Mouse (Mus musculus) MEL (cell line): ENCODE data around the gene Ogfod2. TPM values are rescaled to one million over a fixed set of nuclear protein-coding genes. Genes with fewer than 3 reads are reported as not detected.

Experiments
- DNase-seq: peaks from one replicate; pipeline ENCODE4 v3.0.0; 2011; ENCODE audit warnings: low read depth, low spot score
- H3K27ac ChIP-seq: 2 replicates; pipeline ENCODE4 v1.5.1; 2012; ENCODE audit warnings: low read depth, mild to moderate bottlenecking, control low read depth, low read length, moderate library complexity; ENCODE audit not compliant: control insufficient read depth
- H3K27me3 ChIP-seq, 2 experiments: fragments of 150-350 bp in 1 of 2; sonication (generic) in 1 of 2; 2 replicates each; pipeline ENCODE4 v1.6.1; 2012; ENCODE audit warnings: low read length in 2 of 2, mild to moderate bottlenecking in 2 of 2, improper control_type of control experiment in 1 of 2, moderate library complexity in 1 of 2; ENCODE audit not compliant: insufficient read depth in 2 of 2, control insufficient read depth in 1 of 2
- H3K36me3 ChIP-seq, 2 experiments: 2 replicates each; pipeline ENCODE4 v1.6.1; 2012 to 2014; ENCODE audit warnings: low read length in 2 of 2, improper control_type of control experiment in 1 of 2, inconsistent platforms in 1 of 2, mild to moderate bottlenecking in 1 of 2; ENCODE audit not compliant: insufficient read depth in 2 of 2, control insufficient read depth in 1 of 2
- H3K4me1 ChIP-seq, 2 experiments: fragments of 150-350 bp in 1 of 2; sonication (generic) in 1 of 2; 2 replicates each; pipeline ENCODE4 v1.6.1; 2012; ENCODE audit warnings: low read length in 2 of 2, improper control_type of control experiment in 1 of 2, mild to moderate bottlenecking in 1 of 2; ENCODE audit not compliant: insufficient read depth in 2 of 2, control insufficient read depth in 1 of 2
- H3K4me3 ChIP-seq, 2 experiments: fragments of 150-350 bp in 1 of 2; sonication (generic) in 1 of 2; 2 replicates each; pipeline ENCODE4 v1.5.1; 2012; ENCODE audit warnings: low read depth in 2 of 2, low read length in 2 of 2, mild to moderate bottlenecking in 2 of 2, moderate library complexity in 2 of 2, control low read depth in 1 of 2, improper control_type of control experiment in 1 of 2; ENCODE audit not compliant: control insufficient read depth in 1 of 2, insufficient read depth in 1 of 2
- H3K79me2 ChIP-seq: 2 replicates; pipeline ENCODE4 v1.6.1; 2012; ENCODE audit warnings: mild to moderate bottlenecking, low read length, moderate library complexity; ENCODE audit not compliant: control insufficient read depth, poor library complexity, insufficient read depth
- H3K9ac ChIP-seq: 2 replicates; pipeline ENCODE4 v1.6.1; 2012; ENCODE audit warnings: low read depth, mild to moderate bottlenecking, control low read depth, low read length, moderate library complexity; ENCODE audit not compliant: control insufficient read depth, poor library complexity, severe bottlenecking
- H3K9me3 ChIP-seq: fragments of 150-350 bp; sonication (generic); replicated peaks from 2 replicates; pipeline ENCODE4 v1.6.1; 2012; ENCODE audit warnings: mild to moderate bottlenecking, low read length, improper control_type of control experiment, moderate library complexity; ENCODE audit not compliant: insufficient read depth
- CHD1 ChIP-seq: IDR thresholded peaks from 2 replicates; pipeline ENCODE4 v1.6.1; 2012; ENCODE audit warnings: low read depth, mild to moderate bottlenecking, inconsistent platforms, low read length, improper control_type of control experiment
- CTCF ChIP-seq, 3 experiments: IDR thresholded peaks in 2 of 3; conservative IDR thresholded peaks in 1 of 3; 2 replicates each; pipeline ENCODE4 v1.5.1; 2011 to 2012; ENCODE audit warnings: low read length in 3 of 3, low read depth in 2 of 3, mild to moderate bottlenecking in 2 of 3, improper control_type of control experiment in 1 of 3, inconsistent platforms in 1 of 3, mixed read lengths in 1 of 3, moderate library complexity in 1 of 3; ENCODE audit not compliant: control insufficient read depth in 1 of 3, insufficient read depth in 1 of 3, poor library complexity in 1 of 3, severe bottlenecking in 1 of 3
- ETS1 ChIP-seq: IDR thresholded peaks from 2 replicates; pipeline ENCODE4 v1.6.1; 2012; ENCODE audit warnings: low read depth, mild to moderate bottlenecking, inconsistent platforms, low read length, improper control_type of control experiment, moderate library complexity
- GABPA ChIP-seq: IDR thresholded peaks from 2 replicates; pipeline ENCODE4 v1.6.1; 2012; ENCODE audit warnings: low read depth, mild to moderate bottlenecking, inconsistent platforms, low read length, improper control_type of control experiment, moderate library complexity
- HCFC1 ChIP-seq: IDR thresholded peaks from 2 replicates; pipeline ENCODE4 v1.6.1; 2012; ENCODE audit warnings: low read depth, mild to moderate bottlenecking, inconsistent platforms, low read length, improper control_type of control experiment, moderate library complexity
- JUND ChIP-seq: IDR thresholded peaks from 2 replicates; pipeline ENCODE4 v1.6.1; 2011; ENCODE audit warnings: low read depth, mild to moderate bottlenecking, improper control_type of control experiment, low read length
- KAT2A ChIP-seq: conservative IDR thresholded peaks from 2 replicates; pipeline ENCODE4 v1.6.1; 2012; ENCODE audit warnings: low read depth, low read length, improper control_type of control experiment, inconsistent platforms
- MAZ ChIP-seq: IDR thresholded peaks from 2 replicates; pipeline ENCODE4 v1.6.1; 2012; ENCODE audit warnings: low read depth, mild to moderate bottlenecking, inconsistent platforms, low read length, improper control_type of control experiment
- MEF2A ChIP-seq: IDR thresholded peaks from 2 replicates; pipeline ENCODE4 v1.6.1; 2014; ENCODE audit warnings: low read depth, mild to moderate bottlenecking, inconsistent platforms, low read length, improper control_type of control experiment; ENCODE audit not compliant: poor library complexity, insufficient replicate concordance, severe bottlenecking; ENCODE audit errors: extremely low read depth
- MYB ChIP-seq: IDR thresholded peaks from 2 replicates; pipeline ENCODE4 v1.6.1; 2011; ENCODE audit warnings: mild to moderate bottlenecking, low read depth, low read length, improper control_type of control experiment
- MYC ChIP-seq: IDR thresholded peaks from 2 replicates; pipeline ENCODE4 v1.6.1; 2011; ENCODE audit warnings: low read depth, mild to moderate bottlenecking, low read length, improper control_type of control experiment, moderate library complexity
- NELFE ChIP-seq: IDR thresholded peaks from 2 replicates; pipeline ENCODE4 v1.6.1; 2011; ENCODE audit warnings: low read depth, low read length, improper control_type of control experiment
- RAD21 ChIP-seq: IDR thresholded peaks from 2 replicates; pipeline ENCODE4 v1.6.1; 2011; ENCODE audit warnings: mild to moderate bottlenecking, low read depth, low read length, improper control_type of control experiment
- SMC3 ChIP-seq: IDR thresholded peaks from 2 replicates; pipeline ENCODE4 v1.6.1; 2011; ENCODE audit warnings: low read depth, low read length, improper control_type of control experiment
- USF2 ChIP-seq, 2 experiments: IDR thresholded peaks; 2 replicates each; pipeline ENCODE4 v1.6.1; 2011 to 2012; ENCODE audit warnings: improper control_type of control experiment in 2 of 2, low read length in 2 of 2, borderline replicate concordance in 1 of 2, inconsistent platforms in 1 of 2, low read depth in 1 of 2, mild to moderate bottlenecking in 1 of 2; ENCODE audit not compliant: insufficient read depth in 1 of 2
- ZC3H11A ChIP-seq: IDR thresholded peaks from 2 replicates; pipeline ENCODE4 v1.6.1; 2012; ENCODE audit warnings: low read depth, mild to moderate bottlenecking, inconsistent platforms, low read length, improper control_type of control experiment
- ZKSCAN1 ChIP-seq: IDR thresholded peaks from 2 replicates; pipeline ENCODE4 v1.6.1; 2012; ENCODE audit warnings: low read depth, mild to moderate bottlenecking, inconsistent platforms, low read length, improper control_type of control experiment, moderate library complexity
- ZMIZ1 ChIP-seq: IDR thresholded peaks from 2 replicates; pipeline ENCODE4 v1.6.1; 2012; ENCODE audit warnings: low read depth, mild to moderate bottlenecking, inconsistent platforms, low read length, improper control_type of control experiment, moderate library complexity
- ZNF384 ChIP-seq: IDR thresholded peaks from 2 replicates; pipeline ENCODE4 v1.6.1; 2012; ENCODE audit warnings: low read depth, mild to moderate bottlenecking, inconsistent platforms, low read length, improper control_type of control experiment
- polyA plus RNA-seq, 2 experiments: library from polyadenylated mRNA; stranded (reverse) in 1 of 2; unstranded in 1 of 2; fragments of >175 nt in 1 of 2; fragments of >200 nt in 1 of 2; gene quantifications; 2 replicates each; pipeline versions ENCODE4 v1.2.1 to v1.2.4; 2012; ENCODE audit warnings: low replicate concordance in 2 of 2, low read depth in 1 of 2; ENCODE audit not compliant: insufficient read length in 2 of 2, insufficient read depth in 1 of 2, missing spikeins in 1 of 2
- total RNA-seq: library from RNA; depleted of rRNA; stranded (reverse); fragments of 300-350 nt; gene quantifications from 2 replicates; pipeline ENCODE4 v1.2.3, GENCODE M21; 2012

Ogfod2 gene
- total and polyA plus RNA-seq, 3 experiments: 39.8 to 51.2 TPM; not detected in 1

GRCm38 (mm10) chr5:124122357-124122756 is 10.3 kb downstream of the Ogfod2 start:
- no peak overlapping the region for H3K9ac ChIP-seq
- peaks cover 0 to 2% of the 10 kb centered on the region in 2 experiments; a peak in 1 of 4 replicates for H3K36me3 ChIP-seq
- H3K27me3 ChIP-seq: no peaks in the 10 kb centered on the region
- H3K27ac ChIP-seq: no peak overlapping the region
- 0 out of 4 replicates have a peak, but pooled peaks cover 0 to 1% of the 10 kb centered on the region in 2 experiments for H3K4me1 ChIP-seq
- H3K9me3 ChIP-seq: no peaks in the 10 kb centered on the region
- peaks cover 4% of the 10 kb centered on the region; the same call in 1 of the 2 replicates for H3K79me2 ChIP-seq
- no peak for DNase-seq
- no peak overlapping the region for H3K4me3 ChIP-seq
- TF ChIP-seq RAD21 (no peak), MYC (no peak), HCFC1 (no peak), ETS1 (no peak), GABPA (no peak), ZMIZ1 (no peak), ZNF384 (no peak), SMC3 (no peak), KAT2A (no peak), ZC3H11A (no peak), MEF2A (no peak), ZKSCAN1 (no peak), JUND (no peak), CHD1 (no peak), MYB (no peak), CTCF (IDR thresholded peaks at IDR 0.05 in 2 of 3, conservative IDR thresholded peaks at IDR 0.05 in 1 of 3; ENCODE audit: control insufficient read depth in 1 of 3, insufficient read depth in 1 of 3, low read depth in 2 of 3, low read length in 3 of 3, poor library complexity in 1 of 3, severe bottlenecking in 1 of 3) (no peak)

GRCm38 (mm10) chr5:124125093-124125492 is 13.0 kb downstream of the Ogfod2 start:
- Histone ChIP-seq H3K4me1 (no peaks in the 10 kb centered on the region), H3K4me3 (no peak overlapping the region), H3K36me3 (no peaks in the 10 kb centered on the region), H3K9me3 (no peaks in the 10 kb centered on the region), H3K9ac (no peak overlapping the region), H3K27me3 (no peaks in the 10 kb centered on the region), H3K27ac (no peak overlapping the region), H3K79me2 (no peaks in the 10 kb centered on the region)
- TF ChIP-seq USF2 (IDR thresholded peaks at IDR 0.05; ENCODE audit: borderline replicate concordance in 1 of 2, insufficient read depth in 1 of 2, low read depth in 1 of 2, low read length in 2 of 2) (no peak), RAD21 (no peak), MYB (no peak), MAZ (no peak), MYC (no peak), NELFE (no peak)
- no peak for DNase-seq
